Mouse (Mus musculus): ENCODE measurements around the gene Hist1h4h. TPM values are rescaled to one million over a fixed set of nuclear protein-coding genes. Genes with fewer than 3 reads are reported as not detected.
A peak's percentile ranks its signal among the peaks of the same experiment; 100 is the strongest.

The Hist1h4h gene
- polyA plus RNA-seq, 1 experiment from 2014 or later = 2.8 TPM

GRCm38 (mm10) chr13:23500424-23501200, 30.2 kb upstream of the Hist1h4h start:
- peak overlapping the region; percentile 62 for H3K4me3 ChIP-seq
- peaks cover 23% of the 10 kb centered on the region for H3K4me1 ChIP-seq
- WGBS = under 1% methylated on average over 17 of the region's 17 CpGs

GRCm38 (mm10) chr13:23501511-23501910, 29.3 kb upstream of the Hist1h4h start:
- DNase-seq (ENCODE audit: low spot score) = no peak
- Histone ChIP-seq H3K9me3 (no peaks in the 10 kb centered on the region), H3K4me3 (peak overlapping the region; percentile 55), H3K27me3 (ENCODE audit: insufficient read depth, poor library complexity, severe bottlenecking) (no peaks in the 10 kb centered on the region), H3K36me3 (no peaks in the 10 kb centered on the region), H3K27ac (no peak overlapping the region), H3K4me1 (peaks cover 27% of the 10 kb centered on the region)
- WGBS = 15% methylated on average over 5 of the region's 5 CpGs

More at GRCm38 (mm10) chr13:23500424-23501200, 30.2 kb upstream of the Hist1h4h start:
- H3K27ac ChIP-seq = no peak overlapping the region
- H3K36me3 ChIP-seq = no peaks in the 10 kb centered on the region
- no peaks in the 10 kb centered on the region for H3K27me3 ChIP-seq (ENCODE audit: insufficient read depth, poor library complexity, severe bottlenecking)
- peak; percentile 93 for DNase-seq (ENCODE audit: low spot score)
- no peaks in the 10 kb centered on the region for H3K9me3 ChIP-seq

DNA sequence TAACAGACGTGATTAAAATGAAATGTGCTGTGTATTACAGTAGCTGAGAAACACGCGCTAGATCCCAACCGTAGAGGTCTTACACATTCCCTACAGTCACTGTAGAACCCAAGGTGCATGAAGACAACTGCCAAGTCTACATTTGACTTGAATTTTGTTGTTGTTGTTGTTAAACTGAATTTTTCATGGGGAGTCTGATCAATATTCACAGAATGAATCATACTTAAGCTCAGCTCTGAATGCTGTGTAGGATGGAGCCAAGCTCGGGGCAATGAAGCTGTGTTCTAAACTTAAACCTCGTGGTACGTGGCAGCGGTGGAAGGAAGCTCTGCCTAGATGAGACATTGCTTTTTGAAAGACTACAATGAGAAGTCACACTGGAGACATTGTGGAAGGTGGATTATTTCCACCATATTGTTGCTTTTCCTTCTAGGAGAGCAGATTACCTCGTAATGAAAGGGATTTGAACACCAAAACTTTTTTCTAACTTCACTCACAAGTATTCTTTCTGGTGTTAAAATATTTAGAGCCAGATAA, 28.8 kb upstream of the Hist1h4h start:
- DNase-seq (ENCODE audit: low spot score) = no peak
- Histone ChIP-seq H3K27me3 (ENCODE audit: insufficient read depth, poor library complexity, severe bottlenecking) (no peaks in the 10 kb centered on the region), H3K4me1 (peaks cover 24% of the 10 kb centered on the region), H3K36me3 (no peaks in the 10 kb centered on the region), H3K9me3 (no peaks in the 10 kb centered on the region), H3K4me3 (peak overlapping the region; percentile 55), H3K27ac (no peak overlapping the region)
- WGBS = 28% methylated on average over 9 of the region's 9 CpGs

GRCm38 (mm10) chr13:23502916-23503315, 27.9 kb upstream of the Hist1h4h start:
- peaks cover 28% of the 10 kb centered on the region for H3K4me1 ChIP-seq
- 43% methylated on average over 4 of the region's 4 CpGs for WGBS

DNA sequence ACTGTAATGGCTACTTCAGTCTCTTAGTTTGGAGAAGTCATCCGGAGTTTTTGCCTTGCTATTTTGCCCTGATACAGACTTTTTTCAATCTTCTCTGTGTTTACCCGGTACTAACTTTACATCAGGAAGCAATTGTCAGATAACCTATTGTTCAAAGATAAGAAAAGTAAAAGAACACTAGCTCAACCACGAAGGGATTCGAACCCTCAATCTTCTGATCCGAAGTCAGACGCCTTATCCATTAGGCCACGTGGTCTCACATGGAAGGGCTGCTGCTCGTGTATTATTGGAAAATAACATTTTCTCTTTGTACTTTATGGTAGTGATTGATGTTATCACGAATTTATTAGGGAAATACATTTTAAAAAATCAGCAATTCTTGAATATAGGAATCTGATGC, 27.1 kb upstream of the Hist1h4h start:
- no peaks in the 10 kb centered on the region for H3K9me3 ChIP-seq
- H3K27ac ChIP-seq = no peak overlapping the region
- no peak for DNase-seq (ENCODE audit: low spot score)
- no peaks in the 10 kb centered on the region for H3K27me3 ChIP-seq (ENCODE audit: insufficient read depth, poor library complexity, severe bottlenecking)
- under 1% methylated on average over 9 of the region's 9 CpGs for WGBS
- H3K4me3 ChIP-seq = peak overlapping the region; percentile 40
- peaks cover 28% of the 10 kb centered on the region for H3K4me1 ChIP-seq
- H3K36me3 ChIP-seq = no peaks in the 10 kb centered on the region

More at GRCm38 (mm10) chr13:23502916-23503315, 27.9 kb upstream of the Hist1h4h start:
- H3K4me3 ChIP-seq = no peak overlapping the region
- no peaks in the 10 kb centered on the region for H3K36me3 ChIP-seq
- no peaks in the 10 kb centered on the region for H3K27me3 ChIP-seq (ENCODE audit: insufficient read depth, poor library complexity, severe bottlenecking)
- H3K9me3 ChIP-seq = no peaks in the 10 kb centered on the region
- DNase-seq (ENCODE audit: low spot score) = no peak
- no peak overlapping the region for H3K27ac ChIP-seq

DNA sequence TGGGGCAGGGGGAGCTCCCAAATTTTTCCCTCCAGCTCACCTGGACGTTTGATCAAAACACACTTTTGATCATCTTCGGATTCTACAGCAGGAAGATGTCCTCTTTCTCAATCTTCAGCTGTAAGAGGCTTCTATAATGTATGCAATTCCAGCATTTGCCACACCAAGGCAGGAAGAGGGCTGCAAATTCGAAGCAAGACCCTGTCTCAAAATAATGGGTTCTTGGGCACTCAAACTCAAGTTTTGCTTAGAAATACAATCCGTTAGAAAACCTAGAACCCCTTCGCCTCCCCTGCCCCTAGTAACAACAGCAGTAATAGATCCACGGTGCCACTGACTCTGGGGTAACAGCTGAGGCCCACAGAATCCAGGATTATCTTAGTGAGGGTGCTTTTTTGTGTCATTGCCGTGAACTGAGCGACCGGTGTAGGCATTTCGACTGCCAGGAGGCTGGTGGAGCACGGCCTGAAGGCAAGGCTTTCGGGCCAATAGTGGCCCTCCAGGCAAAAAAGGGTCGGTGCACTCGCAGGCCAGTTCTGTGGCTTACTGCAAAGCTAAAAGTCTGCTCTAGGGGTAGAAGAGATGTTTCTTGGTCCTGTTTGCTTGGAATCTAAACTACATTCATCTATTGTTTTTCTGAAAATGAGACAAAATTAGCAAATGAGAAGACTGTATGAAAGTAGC, 25.0 kb upstream of the Hist1h4h start:
- 3% methylated on average over 14 of the region's 14 CpGs for WGBS

GRCm38 (mm10) chr13:23506351-23506750, 24.5 kb upstream of the Hist1h4h start:
- H3K4me1 ChIP-seq = peaks cover 38% of the 10 kb centered on the region
- peak overlapping the region; percentile 64 for H3K4me3 ChIP-seq

More for the DNA sequence above, 25.0 kb upstream of the Hist1h4h start:
- Histone ChIP-seq H3K36me3 (no peaks in the 10 kb centered on the region), H3K4me1 (peaks cover 38% of the 10 kb centered on the region), H3K27ac (peak overlapping the region; percentile 76), H3K9me3 (no peaks in the 10 kb centered on the region), H3K4me3 (peak overlapping the region; percentile 64), H3K27me3 (ENCODE audit: insufficient read depth, poor library complexity, severe bottlenecking) (no peaks in the 10 kb centered on the region)
- peak; percentile 86 for DNase-seq (ENCODE audit: low spot score)

DNA sequence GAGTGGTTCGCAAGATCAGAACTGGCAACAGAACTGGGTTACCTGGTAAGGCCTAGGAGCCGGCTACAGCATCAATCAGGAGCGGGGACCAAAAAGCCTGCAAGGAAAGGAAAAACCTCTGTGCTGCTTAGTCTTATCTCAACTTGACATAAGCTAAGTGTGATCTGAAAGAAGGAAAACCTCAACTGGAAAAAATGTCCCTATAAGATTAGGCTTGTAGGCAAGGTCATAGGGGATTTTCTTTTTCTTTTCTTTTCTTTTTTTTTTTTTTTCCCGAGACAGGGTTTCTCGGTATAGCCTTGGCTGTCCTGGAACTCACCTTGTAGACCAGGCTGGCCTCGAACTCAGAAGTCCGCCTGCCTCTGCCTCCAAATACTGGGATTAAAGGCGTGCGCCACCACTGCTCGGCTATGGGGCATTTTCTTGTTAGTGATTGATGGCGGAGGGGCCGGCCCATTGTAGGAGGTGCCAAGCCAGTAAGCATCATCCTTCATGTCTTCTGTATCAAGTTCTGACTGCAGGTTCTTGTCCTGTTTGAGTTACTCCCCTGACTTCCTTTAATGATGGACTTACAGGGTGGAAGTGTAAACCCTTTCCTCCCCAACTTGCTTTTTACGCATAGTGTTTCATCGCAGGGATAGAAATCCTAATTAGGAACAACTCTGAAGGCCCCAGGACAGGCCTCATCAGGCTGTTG, 23.9 kb upstream of the Hist1h4h start:
- no peaks in the 10 kb centered on the region for H3K36me3 ChIP-seq
- 10% methylated on average over 14 of the region's 14 CpGs for WGBS
- H3K27me3 ChIP-seq (ENCODE audit: insufficient read depth, poor library complexity, severe bottlenecking) = no peaks in the 10 kb centered on the region
- H3K4me3 ChIP-seq = peak overlapping the region; percentile 64
- peak overlapping the region; percentile 62 for H3K27ac ChIP-seq
- H3K4me1 ChIP-seq = peaks cover 38% of the 10 kb centered on the region
- peak; percentile 92 for DNase-seq (ENCODE audit: low spot score)
- no peaks in the 10 kb centered on the region for H3K9me3 ChIP-seq

More at GRCm38 (mm10) chr13:23506351-23506750, 24.5 kb upstream of the Hist1h4h start:
- no peaks in the 10 kb centered on the region for H3K9me3 ChIP-seq
- peak; percentile 85 for DNase-seq (ENCODE audit: low spot score)
- no peaks in the 10 kb centered on the region for H3K36me3 ChIP-seq
- no peaks in the 10 kb centered on the region for H3K27me3 ChIP-seq (ENCODE audit: insufficient read depth, poor library complexity, severe bottlenecking)
- peak overlapping the region; percentile 76; the same call in 1 of the 2 replicates for H3K27ac ChIP-seq
- WGBS = under 1% methylated on average over 13 of the region's 13 CpGs

DNA sequence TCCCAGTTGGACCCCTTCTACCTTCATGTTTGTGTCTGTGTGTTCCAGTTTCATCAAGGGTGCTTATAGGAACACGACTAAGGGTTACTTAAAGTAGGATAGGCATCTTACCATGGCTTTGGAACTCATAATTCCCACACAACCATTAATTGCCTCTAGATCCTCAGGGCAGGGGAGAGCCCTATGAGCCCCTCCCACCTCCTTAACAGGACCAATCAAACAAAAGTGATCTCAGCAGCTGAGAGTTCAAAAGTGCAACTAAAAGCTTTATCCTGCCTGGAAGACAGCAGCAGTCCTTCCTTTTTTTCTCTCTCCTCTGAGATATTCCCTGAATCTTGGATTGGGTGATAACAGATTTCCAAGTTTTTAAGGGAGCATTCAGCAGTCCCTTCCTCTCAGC, 20.7 kb upstream of the Hist1h4h start:
- H3K9me3 ChIP-seq = no peaks in the 10 kb centered on the region
- DNase-seq (ENCODE audit: low spot score) = no peak
- H3K36me3 ChIP-seq = no peaks in the 10 kb centered on the region
- no peak overlapping the region for H3K27ac ChIP-seq
- peaks cover 26% of the 10 kb centered on the region for H3K4me1 ChIP-seq
- WGBS = 31% methylated on average over 1 of the region's 1 CpGs
- H3K27me3 ChIP-seq (ENCODE audit: insufficient read depth, poor library complexity, severe bottlenecking) = no peaks in the 10 kb centered on the region
- H3K4me3 ChIP-seq = no peak overlapping the region

GRCm38 (mm10) chr13:23513517-23513916, 17.3 kb upstream of the Hist1h4h start:
- WGBS = 97% methylated on average over 1 of the region's 1 CpGs
- no peak overlapping the region for H3K27ac ChIP-seq
- no peak overlapping the region for H3K4me3 ChIP-seq
- no peaks in the 10 kb centered on the region for H3K9me3 ChIP-seq
- H3K4me1 ChIP-seq = peaks cover 10% of the 10 kb centered on the region
- no peaks in the 10 kb centered on the region for H3K36me3 ChIP-seq
- no peaks in the 10 kb centered on the region for H3K27me3 ChIP-seq (ENCODE audit: insufficient read depth, poor library complexity, severe bottlenecking)
- DNase-seq (ENCODE audit: low spot score) = no peak

DNA sequence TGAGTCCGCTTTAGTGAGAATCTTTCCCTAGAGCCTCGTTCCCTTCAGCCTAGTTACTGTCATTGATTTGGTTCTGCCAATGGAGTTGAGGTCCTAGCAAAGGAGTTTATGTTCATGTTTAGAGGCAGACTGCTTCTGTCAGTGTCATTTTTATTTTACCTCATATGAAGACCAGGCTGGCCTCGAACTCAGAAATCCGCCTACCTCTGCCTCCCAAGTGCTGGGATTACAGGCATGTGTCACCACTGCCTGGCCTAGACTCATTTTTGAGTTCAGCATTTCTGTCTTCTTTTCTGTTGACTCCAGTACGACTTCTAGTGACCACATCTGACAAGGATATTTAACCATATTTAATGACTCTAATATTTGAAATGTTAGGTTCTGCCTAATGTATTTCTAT, 15.6 kb upstream of the Hist1h4h start:
- Histone ChIP-seq H3K27ac (no peak overlapping the region), H3K4me1 (peaks cover 6% of the 10 kb centered on the region), H3K36me3 (no peaks in the 10 kb centered on the region), H3K27me3 (ENCODE audit: insufficient read depth, poor library complexity, severe bottlenecking) (no peaks in the 10 kb centered on the region), H3K9me3 (no peaks in the 10 kb centered on the region), H3K4me3 (no peak overlapping the region)
- no peak for DNase-seq (ENCODE audit: low spot score)
- WGBS = 77% methylated on average over 5 of the region's 5 CpGs

DNA sequence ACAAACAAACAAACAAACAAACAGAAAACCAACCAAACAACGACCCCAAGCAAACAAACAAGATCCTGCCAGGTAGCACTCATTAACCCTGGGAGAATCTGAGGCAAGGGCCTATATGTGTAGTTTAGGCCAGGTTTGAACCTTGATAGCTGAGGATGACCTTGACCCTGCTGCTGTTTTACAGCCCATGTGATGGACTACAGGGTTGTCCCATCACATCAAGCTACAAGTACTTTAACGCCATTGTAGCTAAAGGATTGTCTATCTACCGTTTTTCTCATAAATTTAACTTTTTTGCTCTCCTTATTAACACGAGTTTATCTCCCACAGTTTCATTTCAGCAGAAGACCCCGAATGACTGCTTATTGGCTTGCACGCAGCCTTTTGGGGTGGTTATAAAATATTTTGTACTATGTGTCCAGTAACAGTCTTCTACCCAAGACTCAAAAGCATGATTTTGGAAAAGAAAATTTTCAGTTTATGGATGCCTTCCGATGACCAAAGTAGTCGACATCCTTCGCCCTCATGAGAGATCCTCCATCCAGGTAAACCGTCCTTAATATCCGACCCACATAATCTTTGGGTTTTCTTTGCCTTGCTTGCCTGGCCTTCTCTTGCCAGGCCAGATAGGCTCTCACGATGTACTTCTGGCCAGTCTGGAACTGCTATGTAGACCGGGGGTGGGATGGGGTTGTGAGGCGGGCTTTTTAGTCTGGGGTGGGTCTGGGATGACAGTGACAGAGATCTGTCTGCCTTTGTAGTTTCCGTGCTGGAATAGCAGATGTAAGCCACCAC, 14.8 kb upstream of the Hist1h4h start:
- peak overlapping the region; percentile 63 for H3K4me3 ChIP-seq
- 49% methylated on average over 15 of the region's 15 CpGs for WGBS
- no peaks in the 10 kb centered on the region for H3K27me3 ChIP-seq (ENCODE audit: insufficient read depth, poor library complexity, severe bottlenecking)
- H3K4me1 ChIP-seq = no peaks in the 10 kb centered on the region
- H3K9me3 ChIP-seq = no peaks in the 10 kb centered on the region
- DNase-seq (ENCODE audit: low spot score) = no peak
- H3K27ac ChIP-seq = no peak overlapping the region
- no peaks in the 10 kb centered on the region for H3K36me3 ChIP-seq
